Mouse (Mus musculus) 3T3-L1 (cell line): ENCODE measurements at regions not wholly inside any gene's neighbourhood (a gene's known extent, or its start where the extent isn't known, plus 50 kb on each side); places are given as distances from the start of the nearest gene placed in this dataset.

Source experiments
- DNase-seq: peaks from one replicate; pipeline ENCODE4 v3.0.0-alpha.2; 2015; ENCODE audit warnings: low read depth, low spot score

DNA sequence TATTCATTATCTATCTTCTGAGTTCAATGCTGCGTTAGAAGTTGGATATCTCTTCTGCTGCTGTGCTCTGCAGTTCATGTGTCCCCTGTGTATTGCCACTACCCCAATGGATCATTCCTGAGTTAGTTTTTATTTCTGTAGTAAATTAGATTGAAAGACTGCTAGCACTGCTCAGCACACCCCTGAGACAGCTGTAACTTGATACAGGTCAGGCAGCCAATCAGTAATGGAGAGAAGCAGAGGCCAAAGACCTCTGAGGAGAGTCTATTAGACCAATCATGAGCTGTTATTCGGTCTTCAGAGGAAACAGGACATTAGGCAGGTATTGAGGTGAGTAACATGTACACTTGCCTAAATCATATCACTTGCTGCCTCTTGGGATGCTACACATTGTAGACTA, 837.5 kb upstream of the Chordc1 start:
- no peak for DNase-seq

DNA sequence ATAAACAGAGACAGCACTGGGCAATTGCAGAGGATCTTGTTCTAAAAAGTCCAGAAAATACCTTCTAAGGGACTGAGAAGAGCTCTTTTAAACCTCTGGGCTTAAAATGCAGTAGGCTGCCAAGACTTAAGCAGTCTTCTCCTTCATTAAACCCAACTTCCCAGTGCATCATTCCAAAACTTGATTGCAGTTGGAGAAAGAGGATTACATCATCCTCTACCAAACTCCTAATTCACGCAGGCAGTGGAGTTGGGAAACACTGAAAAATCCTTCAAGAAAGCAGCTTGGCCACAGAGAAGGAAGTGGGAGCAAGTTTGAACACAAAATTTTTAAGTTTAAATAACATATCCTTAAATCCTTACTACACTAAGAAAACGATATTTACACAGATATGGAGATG, 825.5 kb upstream of the Chordc1 start:
- DNase-seq = peak; percentile 2

DNA sequence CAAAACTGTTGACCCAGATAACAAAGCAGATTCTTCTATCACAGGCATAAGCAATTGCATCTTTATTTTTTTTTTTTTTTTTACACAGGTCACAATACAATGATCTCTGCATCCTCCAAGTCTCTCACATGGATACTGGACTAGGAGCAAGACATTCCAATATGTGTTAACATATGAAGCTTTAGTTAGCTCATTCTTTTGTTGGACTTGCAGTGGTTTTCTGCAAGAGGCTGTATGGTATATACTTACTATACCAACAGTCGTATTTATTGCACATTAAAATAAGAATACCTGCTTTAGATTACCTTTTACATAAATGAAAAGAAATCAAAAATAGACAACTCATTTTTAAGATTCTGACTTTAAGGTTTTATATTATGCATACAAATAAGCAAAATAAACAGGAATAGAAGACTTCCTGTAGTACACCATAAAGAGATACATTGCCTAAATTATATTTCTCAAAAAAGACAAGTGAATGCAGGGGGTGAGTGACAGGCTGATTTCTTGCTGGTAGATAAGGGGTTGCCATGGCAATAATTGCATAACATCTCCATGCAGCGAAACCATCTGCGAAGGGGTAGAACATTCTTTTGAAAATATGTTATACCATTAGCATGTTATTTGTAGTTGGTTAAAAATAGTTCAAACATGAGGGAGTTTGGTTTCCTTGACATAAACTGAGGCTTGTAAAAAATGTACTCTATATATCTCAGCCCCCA, 807.1 kb upstream of the Chordc1 start:
- DNase-seq = no peak

DNA sequence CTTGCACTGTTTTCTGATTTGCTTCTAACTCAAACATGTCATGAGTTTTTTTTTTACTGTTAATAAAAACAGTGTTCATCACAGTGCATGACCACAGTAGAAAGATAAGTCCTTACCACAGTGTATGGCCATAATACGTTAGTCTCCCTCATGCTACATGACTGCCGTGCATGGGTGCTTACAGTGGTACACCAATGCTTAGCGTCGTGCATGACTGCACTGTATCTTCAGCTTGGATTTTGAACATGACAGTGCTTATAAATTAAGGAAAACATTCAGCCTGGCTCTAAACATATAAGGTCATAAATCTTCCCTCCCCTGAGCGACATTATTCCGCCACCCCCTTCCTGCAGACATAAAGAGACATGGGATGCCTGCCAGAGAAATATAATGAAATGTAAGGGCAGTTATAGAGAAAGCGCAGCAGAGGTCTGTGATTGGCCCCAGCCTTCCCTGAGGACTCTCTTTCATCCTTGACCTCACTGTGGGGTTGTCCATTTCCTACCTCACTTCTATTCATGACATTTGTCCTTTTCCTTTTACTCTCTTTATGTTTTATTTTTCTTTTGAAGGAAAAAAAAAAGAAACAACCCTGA, 791.7 kb upstream of the Chordc1 start:
- no peak for DNase-seq

DNA sequence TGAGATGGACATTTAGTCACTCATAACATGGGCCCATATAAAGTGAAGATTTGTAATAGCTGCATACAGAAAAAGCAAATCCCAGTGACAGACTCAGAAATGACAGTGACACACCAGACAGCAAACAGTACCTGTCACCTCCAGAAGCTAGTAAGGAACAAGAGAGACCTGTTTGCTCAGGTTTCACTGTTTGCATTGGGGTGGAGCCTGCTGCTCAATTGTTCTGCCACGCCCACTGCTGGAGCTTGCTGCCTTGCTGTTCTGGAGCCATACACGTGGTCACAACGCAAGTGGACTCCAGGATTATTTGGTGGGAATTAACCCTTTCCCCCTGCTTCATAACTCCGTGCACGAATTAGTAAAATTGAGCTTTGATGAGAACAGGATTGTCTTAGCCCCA, 783.2 kb upstream of the Chordc1 start:
- no peak for DNase-seq

DNA sequence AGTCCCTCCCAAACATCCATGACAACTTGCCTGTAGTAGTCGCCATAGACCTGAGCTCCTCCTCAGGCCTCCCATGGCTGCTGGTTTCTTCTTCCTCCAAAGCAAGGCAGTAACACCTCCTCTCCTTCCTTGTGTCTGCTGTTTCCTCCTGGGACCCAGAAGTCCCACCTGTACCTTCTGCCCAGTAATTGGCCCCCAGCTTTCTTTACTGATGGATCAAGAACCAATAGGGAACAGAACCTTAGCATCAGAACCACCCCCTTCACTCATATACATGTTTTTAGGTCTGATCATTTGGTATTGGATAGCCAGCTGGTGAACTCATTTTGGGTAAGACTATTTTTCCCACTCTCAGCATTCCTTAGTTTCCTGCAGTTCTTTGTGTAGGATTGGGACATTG, 735.7 kb upstream of the Chordc1 start:
- DNase-seq = no peak

DNA sequence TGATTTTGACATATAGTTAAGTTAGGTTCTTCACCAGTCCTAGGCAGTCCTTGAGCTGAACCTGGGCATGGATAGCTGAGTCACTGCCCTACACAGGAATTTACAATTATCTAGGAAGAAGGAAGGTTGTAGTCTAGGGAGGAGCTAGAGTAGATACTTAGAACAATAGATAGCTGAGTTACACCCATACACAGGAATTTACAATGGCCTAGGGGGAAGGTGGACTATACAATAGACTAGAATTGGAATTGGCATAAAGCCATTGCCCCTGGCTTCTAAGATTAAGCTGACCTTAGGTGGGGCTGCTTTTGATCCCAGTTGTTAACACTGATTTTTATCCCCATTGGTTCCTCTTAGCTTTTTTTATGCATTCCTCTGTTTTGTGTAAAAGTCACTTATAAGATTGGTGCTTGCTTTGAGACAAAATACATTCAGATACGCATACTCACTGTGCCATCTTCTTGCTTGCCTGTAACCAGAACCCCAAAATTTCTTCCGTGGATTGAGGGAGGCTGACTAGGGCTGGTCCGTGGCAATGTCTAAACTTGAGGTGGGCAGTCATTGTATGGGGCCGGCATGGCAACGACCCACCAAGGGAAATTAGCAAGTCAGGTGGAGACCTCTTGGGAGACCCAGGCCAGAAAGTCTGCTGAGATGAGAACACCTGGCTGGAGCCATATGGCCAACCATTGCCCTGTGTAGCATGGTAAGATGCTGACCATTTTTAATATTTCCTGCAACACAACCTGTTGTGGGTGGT, 734.1 kb upstream of the Chordc1 start:
- DNase-seq = no peak

DNA sequence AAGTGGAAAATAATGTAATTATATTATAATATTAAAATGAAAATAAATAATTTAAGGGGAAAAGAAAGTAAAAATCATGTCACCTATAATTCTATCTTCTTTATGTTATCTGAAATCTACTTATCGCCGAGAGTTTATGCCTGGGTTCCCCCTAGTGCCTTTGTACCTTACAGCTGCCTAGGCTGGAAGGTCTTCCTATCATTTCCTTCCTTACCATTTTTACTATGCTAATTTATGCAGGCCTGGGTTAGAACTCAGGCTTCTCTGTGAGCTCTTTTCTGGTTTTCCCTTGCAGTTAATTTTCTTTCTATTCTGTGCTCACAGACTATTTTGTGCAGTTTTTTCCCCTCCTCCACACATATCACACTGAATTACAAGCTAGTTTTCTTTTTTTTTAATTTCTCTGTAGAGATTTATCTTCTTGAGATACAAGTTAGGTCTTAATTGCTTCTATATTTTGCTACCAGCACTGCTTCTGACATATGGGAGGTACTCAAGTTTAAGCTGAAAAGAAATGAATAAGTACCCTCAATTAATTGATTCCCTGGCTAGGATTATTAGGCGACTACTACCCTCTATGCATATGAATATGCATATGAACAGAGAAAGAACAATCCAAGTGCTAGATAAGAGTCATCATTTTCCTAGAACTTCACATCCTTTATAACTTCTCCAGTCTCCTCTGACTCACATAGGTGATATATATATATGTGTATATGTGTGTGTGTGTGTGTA, 724.0 kb upstream of the Chordc1 start:
- no peak for DNase-seq

DNA sequence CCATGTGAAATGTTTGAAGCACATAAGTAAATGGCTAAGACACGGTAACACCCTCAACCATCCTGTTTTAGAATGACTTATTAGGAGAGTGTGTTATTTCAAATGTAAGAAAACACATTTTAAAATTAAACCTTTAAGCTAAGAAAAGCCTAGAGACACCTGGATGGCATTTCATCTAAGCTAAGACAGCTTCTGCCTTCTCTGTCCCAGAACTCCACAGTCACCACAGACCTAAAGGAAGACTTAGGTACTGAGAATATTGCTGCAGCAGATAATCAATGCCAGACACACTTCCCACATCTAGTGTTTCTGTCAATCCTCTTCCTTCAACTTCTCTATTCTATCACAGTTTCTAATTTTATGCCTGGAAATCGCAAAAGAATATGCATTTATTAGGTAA, 704.4 kb upstream of the Chordc1 start:
- DNase-seq = no peak

DNA sequence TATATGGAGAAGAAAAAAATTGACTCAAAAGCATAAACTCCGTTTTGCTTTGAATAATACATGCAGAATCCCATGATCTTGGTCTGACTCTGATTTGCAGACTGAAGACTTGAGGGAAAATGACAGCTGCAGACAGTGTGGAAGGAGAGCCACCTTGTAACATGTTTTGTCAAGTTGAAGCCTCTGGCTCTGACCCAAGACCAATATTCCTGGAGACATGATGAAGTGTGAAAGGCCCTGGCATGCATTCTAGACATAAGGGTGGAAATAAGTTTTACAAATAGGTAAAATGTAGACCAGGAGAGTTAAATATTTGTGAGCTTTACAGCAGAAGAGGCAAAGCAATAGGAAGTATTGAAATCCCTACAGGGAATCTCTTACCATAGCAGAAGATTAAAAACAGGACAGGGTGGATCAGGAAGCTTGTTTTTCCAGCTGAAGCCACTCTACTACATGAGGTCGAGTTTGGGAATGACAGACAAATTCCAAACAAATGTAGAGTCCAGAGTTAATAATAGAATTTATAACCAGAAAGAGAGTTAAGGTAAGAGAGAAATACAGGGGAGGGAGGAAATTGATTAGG, 703.9 kb upstream of the Chordc1 start:
- DNase-seq = no peak

DNA sequence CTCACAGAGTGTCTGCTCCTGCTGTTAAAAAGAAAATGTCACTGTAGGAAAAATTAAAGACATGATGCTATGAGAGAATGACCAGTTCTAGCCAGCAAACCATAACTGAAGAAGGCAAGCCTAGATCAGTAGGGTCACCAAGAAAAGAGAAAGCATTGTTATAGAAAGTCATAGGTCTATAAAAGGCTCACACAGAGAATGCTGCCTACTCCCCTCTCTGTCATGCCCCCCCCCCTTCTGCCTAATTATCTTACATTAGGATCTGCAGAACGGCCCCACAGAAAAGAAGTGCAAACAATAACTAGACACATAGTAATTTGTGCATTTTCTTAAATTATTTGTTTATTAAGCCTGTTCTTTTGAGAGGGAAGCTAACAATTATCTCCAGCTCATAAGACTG, 680.8 kb upstream of the Chordc1 start:
- no peak for DNase-seq

DNA sequence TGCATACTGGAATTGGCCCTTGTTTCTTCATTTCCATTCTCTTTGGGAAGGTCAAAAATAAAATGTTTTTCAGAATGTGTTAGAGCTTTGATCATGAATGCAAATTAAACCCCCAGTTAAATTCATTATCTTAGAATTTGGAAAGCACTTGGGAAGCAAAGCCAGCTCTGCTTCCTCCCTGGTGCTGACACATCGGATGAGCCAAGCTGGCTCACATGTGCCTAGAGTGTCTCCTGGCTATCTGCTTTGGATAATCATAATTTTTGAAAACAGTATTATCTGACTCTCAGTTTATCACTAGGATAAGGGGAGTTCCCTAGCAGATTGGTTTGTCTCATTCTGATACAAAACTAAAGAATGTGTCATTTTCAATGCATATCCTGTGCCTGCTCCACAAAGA, 649.4 kb upstream of the Chordc1 start:
- no peak for DNase-seq

DNA sequence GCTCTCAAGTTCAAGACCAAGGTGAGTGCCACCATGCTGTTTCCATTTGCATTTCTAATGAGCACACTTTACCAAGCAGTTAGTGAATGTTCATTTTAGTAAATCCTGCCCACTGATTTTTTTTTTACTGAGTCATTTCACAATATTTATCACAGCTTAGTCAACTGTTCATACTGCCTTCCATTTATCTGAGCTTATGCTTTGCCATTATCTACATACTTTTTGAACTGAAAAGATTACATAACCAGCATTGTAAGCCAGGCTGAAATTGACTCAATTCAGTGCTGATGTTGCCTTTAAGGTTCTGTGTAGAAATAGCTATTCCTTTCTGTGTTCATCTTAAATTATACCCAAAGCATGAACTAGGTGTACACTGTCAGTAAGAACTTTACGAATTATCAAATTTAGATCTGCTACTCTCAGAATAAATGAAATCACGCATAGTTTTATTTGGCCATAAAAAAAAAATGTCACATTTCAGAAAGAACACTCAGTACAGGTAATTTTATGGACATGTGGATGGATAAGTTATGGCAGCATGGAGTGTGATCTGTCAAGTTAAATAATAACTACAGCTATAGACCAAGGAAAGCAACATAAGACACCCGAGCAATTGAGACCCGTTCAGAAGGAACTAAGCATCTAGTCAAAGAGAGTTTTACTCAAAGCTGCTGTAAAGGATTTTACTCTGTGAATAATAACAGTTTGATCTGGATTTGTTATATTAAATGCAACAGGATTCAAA, 645.9 kb upstream of the Chordc1 start:
- DNase-seq = no peak

DNA sequence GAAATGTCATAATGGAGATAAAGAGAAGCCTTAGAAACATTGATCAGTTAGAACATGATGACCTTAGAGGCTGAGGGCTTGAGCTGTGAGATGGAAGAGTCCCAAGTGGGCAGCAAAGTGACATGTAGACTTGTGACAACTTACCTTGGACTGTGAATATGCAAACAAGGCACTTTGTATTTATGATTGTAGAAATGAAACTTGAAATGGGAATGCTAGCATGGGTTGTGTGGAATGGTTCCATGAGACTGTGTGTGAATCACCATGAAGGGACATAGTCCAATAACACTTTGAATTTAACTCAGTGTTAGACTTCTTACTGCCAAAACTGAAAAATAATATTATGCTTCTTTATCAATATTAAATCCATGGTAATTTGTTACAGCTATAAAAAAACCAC, 638.1 kb upstream of the Chordc1 start:
- no peak for DNase-seq

DNA sequence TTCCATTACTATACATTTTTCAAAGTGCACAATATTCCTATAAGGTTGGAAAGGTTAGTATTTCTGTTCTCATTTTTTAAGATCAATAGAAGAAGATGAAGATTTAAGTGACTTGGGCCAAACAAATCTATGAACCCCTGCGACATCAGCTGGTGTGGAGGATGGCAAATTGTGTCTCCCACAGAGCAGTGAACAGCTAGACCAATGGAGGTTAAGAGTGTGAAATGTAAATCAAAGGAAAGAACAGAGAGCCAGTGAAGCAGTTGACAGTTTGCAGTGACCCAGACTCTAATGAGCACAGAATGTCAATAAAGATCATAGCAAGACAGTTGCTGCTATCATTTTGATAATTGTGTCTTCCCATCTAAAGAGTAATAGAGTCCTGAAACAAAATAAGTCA, 627.8 kb upstream of the Chordc1 start:
- no peak for DNase-seq

DNA sequence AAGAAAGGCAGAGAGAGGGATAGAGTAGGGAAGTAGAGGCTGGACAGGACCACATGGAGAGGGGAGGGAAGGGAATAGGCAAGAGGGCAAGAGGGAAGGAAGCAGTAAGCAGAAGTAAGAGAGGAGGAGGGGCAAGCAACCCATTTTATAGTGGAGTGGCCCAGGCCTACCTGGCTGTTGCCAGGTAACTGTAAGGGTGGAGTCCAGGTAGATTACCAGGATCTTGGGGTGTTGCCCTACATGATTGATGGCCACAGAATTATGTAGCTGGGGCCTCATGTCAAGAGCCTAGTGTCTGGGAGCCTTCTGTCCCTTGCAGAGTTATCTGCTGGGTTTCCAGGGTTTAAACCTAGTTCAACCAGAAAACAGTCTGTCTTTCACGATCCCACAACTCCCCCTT, 623.7 kb upstream of the Chordc1 start:
- no peak for DNase-seq

DNA sequence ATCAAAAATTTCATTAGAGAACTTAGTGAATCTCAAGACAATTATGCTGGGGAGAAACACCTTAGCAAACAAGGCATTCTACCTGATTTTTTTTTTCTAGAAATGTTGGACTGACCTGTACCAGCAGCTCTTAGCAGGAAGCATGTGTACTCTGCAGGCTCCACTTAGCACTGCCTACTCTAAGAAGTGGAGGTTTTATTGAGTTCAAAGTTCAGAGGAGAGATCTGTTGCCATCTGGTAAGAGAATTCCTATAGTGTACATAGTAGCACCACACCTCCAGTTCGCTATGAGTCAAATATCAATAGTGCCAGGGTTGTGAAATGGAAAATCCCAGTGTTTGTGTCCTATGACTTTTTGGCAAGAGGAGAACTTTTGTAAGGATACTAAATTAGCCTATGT, 616.4 kb upstream of the Chordc1 start:
- no peak for DNase-seq
